Mouse (Mus musculus): Measurements from ENCODE around the gene Atg101. TPM values are rescaled to one million over a fixed set of nuclear protein-coding genes. Genes with fewer than 3 reads are reported as not detected.

Gene Atg101
- polyA plus RNA-seq, 1 experiment from 2014 or later: 81.3 TPM

- Histone ChIP-seq H3K4me1 (ENCODE audit: control insufficient read depth, insufficient read depth, low read depth, low read length) (no peaks in the 10 kb centered on the region), H3K27ac (ENCODE audit: low read depth, low read length) (no peak overlapping the region), H3K9ac (ENCODE audit: low read depth, low read length) (no peak overlapping the region), H3K4me2 (ENCODE audit: low read length) (no peak overlapping the region), H3K4me3 (ENCODE audit: low read length) (no peak overlapping the region), H3K27me3 (replicated peaks; ENCODE audit: control insufficient read depth, insufficient read depth, low read length) (no peaks in the 10 kb centered on the region), H3K36me3 (ENCODE audit: control insufficient read depth, insufficient read depth, low read length) (no peaks in the 10 kb centered on the region), H3K9me3 (ENCODE audit: control insufficient read depth, low read length) (no peaks in the 10 kb centered on the region)
- ATAC-seq: no peak
- 65% methylated on average over 4 of the region's 4 CpGs for WGBS
Observed at GRCm38 (mm10) chr15:101333648-101334047, 49.6 kb downstream of the Atg101 start.

- Histone ChIP-seq H3K36me3 (ENCODE audit: control insufficient read depth, insufficient read depth, low read length) (no peaks in the 10 kb centered on the region), H3K9ac (ENCODE audit: low read depth, low read length) (no peak overlapping the region), H3K9me3 (ENCODE audit: control insufficient read depth, low read length) (no peaks in the 10 kb centered on the region), H3K27ac (ENCODE audit: low read depth, low read length) (no peak overlapping the region), H3K27me3 (replicated peaks; ENCODE audit: control insufficient read depth, insufficient read depth, low read length) (no peaks in the 10 kb centered on the region), H3K4me2 (ENCODE audit: low read length) (no peak overlapping the region), H3K4me3 (ENCODE audit: low read length) (no peak overlapping the region), H3K4me1 (ENCODE audit: control insufficient read depth, insufficient read depth, low read depth, low read length) (no peaks in the 10 kb centered on the region)
- 46% methylated on average over 24 of the region's 24 CpGs for WGBS
- ATAC-seq: no peak
Observed at GRCm38 (mm10) chr15:101336474-101337174, 52.6 kb downstream of the Atg101 start.

- Histone ChIP-seq H3K9me3 (ENCODE audit: control insufficient read depth, low read length) (no peaks in the 10 kb centered on the region), H3K4me1 (ENCODE audit: control insufficient read depth, insufficient read depth, low read depth, low read length) (no peaks in the 10 kb centered on the region), H3K27ac (ENCODE audit: low read depth, low read length) (no peak overlapping the region), H3K36me3 (ENCODE audit: control insufficient read depth, insufficient read depth, low read length) (no peaks in the 10 kb centered on the region), H3K27me3 (replicated peaks; ENCODE audit: control insufficient read depth, insufficient read depth, low read length) (no peaks in the 10 kb centered on the region), H3K4me2 (ENCODE audit: low read length) (no peak overlapping the region), H3K9ac (ENCODE audit: low read depth, low read length) (no peak overlapping the region), H3K4me3 (ENCODE audit: low read length) (no peak overlapping the region)
- WGBS: 75% methylated on average over 4 of the region's 4 CpGs
- ATAC-seq: no peak
Observed at GRCm38 (mm10) chr15:101338359-101338758, 54.3 kb downstream of the Atg101 start.

- no peaks in the 10 kb centered on the region for H3K27me3 ChIP-seq (replicated peaks; ENCODE audit: control insufficient read depth, insufficient read depth, low read length)
- ATAC-seq: peak; percentile 95
- no peak overlapping the region for H3K4me3 ChIP-seq (ENCODE audit: low read length)
- H3K4me2 ChIP-seq (ENCODE audit: low read length): no peak overlapping the region
- no peaks in the 10 kb centered on the region for H3K4me1 ChIP-seq (ENCODE audit: control insufficient read depth, insufficient read depth, low read depth, low read length)
- no peak overlapping the region for H3K9ac ChIP-seq (ENCODE audit: low read depth, low read length)
- no peaks in the 10 kb centered on the region for H3K36me3 ChIP-seq (ENCODE audit: control insufficient read depth, insufficient read depth, low read length)
- no peaks in the 10 kb centered on the region for H3K9me3 ChIP-seq (ENCODE audit: control insufficient read depth, low read length)
- H3K27ac ChIP-seq (ENCODE audit: low read depth, low read length): no peak overlapping the region
- WGBS: 0% methylated on average over 2 of the region's 2 CpGs
Observed at GRCm38 (mm10) chr15:101339537-101339936, 55.5 kb downstream of the Atg101 start.

Other genes with a start within 250 kb of the Atg101 start
- gene Gm47841, start 236.9 kb upstream of the Atg101 start, polyA plus RNA-seq (2015; fragmentation: Nextera tagmentation; extraction: Ambion mirVana): not detected in 2 replicates
- 0.06 and 0.09 TPM in 2 replicates for gene Fignl2, start 205.7 kb upstream of the Atg101 start, polyA plus RNA-seq (2015; fragmentation: Nextera tagmentation; extraction: Ambion mirVana)
- not detected in 2 replicates for gene Ankrd33, start 168.5 kb upstream of the Atg101 start, polyA plus RNA-seq (2015; fragmentation: Nextera tagmentation; extraction: Ambion mirVana)
- 10.2 and 12.7 TPM in 2 replicates for gene Acvrl1, start 155.8 kb upstream of the Atg101 start, polyA plus RNA-seq (2015; fragmentation: Nextera tagmentation; extraction: Ambion mirVana)
- 22.4 and 24.1 TPM in 2 replicates for gene Acvr1b, start 110.2 kb upstream of the Atg101 start, polyA plus RNA-seq (2015; fragmentation: Nextera tagmentation; extraction: Ambion mirVana)
- 1.1 and 1.7 TPM in 2 replicates for gene Grasp, start 60.1 kb upstream of the Atg101 start, polyA plus RNA-seq (2015; fragmentation: Nextera tagmentation; extraction: Ambion mirVana)
- gene Nr4a1, start 30.0 kb upstream of the Atg101 start, polyA plus RNA-seq (2015; fragmentation: Nextera tagmentation; extraction: Ambion mirVana): 6.8 and 7.2 TPM in 2 replicates
- 0.13 and 0.21 TPM in 2 replicates for gene 6030408B16Rik, start 8.9 kb downstream of the Atg101 start, polyA plus RNA-seq (2015; fragmentation: Nextera tagmentation; extraction: Ambion mirVana)
- 0.25 and 0.38 TPM in 2 replicates for gene Krt80, start 85.9 kb downstream of the Atg101 start, polyA plus RNA-seq (2015; fragmentation: Nextera tagmentation; extraction: Ambion mirVana)
- 1.1 and 1.3 TPM in 2 replicates for gene Krt7, start 126.8 kb downstream of the Atg101 start, polyA plus RNA-seq (2015; fragmentation: Nextera tagmentation; extraction: Ambion mirVana)
- 1.0 and 1.2 TPM in 2 replicates for gene Krt87, start 154.5 kb downstream of the Atg101 start, polyA plus RNA-seq (2015; fragmentation: Nextera tagmentation; extraction: Ambion mirVana)
- gene Krt88, start 163.5 kb downstream of the Atg101 start, polyA plus RNA-seq (2015; fragmentation: Nextera tagmentation; extraction: Ambion mirVana): not detected in 2 replicates
- 0.20 TPM in 1 of 2 replicates, not detected in the other for gene Krt81, start 179.5 kb downstream of the Atg101 start, polyA plus RNA-seq (2015; fragmentation: Nextera tagmentation; extraction: Ambion mirVana)
- 0.10 and 0.12 TPM in 2 replicates for gene Krt86, start 189.2 kb downstream of the Atg101 start, polyA plus RNA-seq (2015; fragmentation: Nextera tagmentation; extraction: Ambion mirVana)
- gene Krt83, start 207.2 kb downstream of the Atg101 start, polyA plus RNA-seq (2015; fragmentation: Nextera tagmentation; extraction: Ambion mirVana): not detected in 2 replicates
- gene Gm49425, start 233.0 kb downstream of the Atg101 start, polyA plus RNA-seq (2015; fragmentation: Nextera tagmentation; extraction: Ambion mirVana): not detected in 2 replicates
- not detected in 2 replicates for gene Krt84, start 248.5 kb downstream of the Atg101 start, polyA plus RNA-seq (2015; fragmentation: Nextera tagmentation; extraction: Ambion mirVana)